Mouse (Mus musculus): ENCODE data around the gene Dhtkd1. TPM values are rescaled to one million over a fixed set of nuclear protein-coding genes. Genes with fewer than 3 reads are reported as not detected.

The Dhtkd1 gene
- 8.0 and 10.0 TPM in 2 replicates for polyA plus RNA-seq (2012; rRNA removed)

GRCm38 (mm10) chr2:5942416-5943032 is at the start of gene Dhtkd1:
TSS of gene Dhtkd1 (minus strand) at chr2:5942792.

GRCm38 (mm10) chr2:5950766-5951595 is 8.4 kb upstream of the Dhtkd1 start, which contains the start of gene Upf2:
TSS of gene Upf2 (plus strand) at chr2:5951469.

GRCm38 (mm10) chr2:5894843-5895570 is 47.6 kb downstream of the Dhtkd1 start, which contains the start of gene Sec61a2:
TSS of gene Sec61a2 (minus strand) at chr2:5895432.

GRCm38 (mm10) chr2:5862834-5863233 is 79.8 kb downstream of the Dhtkd1 start, which contains the start of gene Gm13199:
TSS of gene Gm13199 (minus strand) at chr2:5862934.

Other genes starting within 250 kb of the Dhtkd1 start
- gene Camk1d, start 228.3 kb downstream of the Dhtkd1 start, polyA plus RNA-seq (2012; rRNA removed) = 1.9 and 2.0 TPM in 2 replicates
- 15.4 and 16.1 TPM in 2 replicates for gene Nudt5, start 97.8 kb downstream of the Dhtkd1 start, polyA plus RNA-seq (2012; rRNA removed)
- gene Cdc123, start 97.6 kb downstream of the Dhtkd1 start, polyA plus RNA-seq (2012; rRNA removed) = 100 and 104 TPM in 2 replicates
- gene Gm13199, start 79.9 kb downstream of the Dhtkd1 start, polyA plus RNA-seq (2012; rRNA removed) = 0.70 and 1.0 TPM in 2 replicates
- 21.2 and 24.2 TPM in 2 replicates for gene Sec61a2, start 47.4 kb downstream of the Dhtkd1 start, polyA plus RNA-seq (2012; rRNA removed)
- 6.9 and 7.7 TPM in 2 replicates for gene Upf2, start 8.7 kb upstream of the Dhtkd1 start, polyA plus RNA-seq (2012; rRNA removed)
- gene Proser2, start 187.4 kb upstream of the Dhtkd1 start, polyA plus RNA-seq (2012; rRNA removed) = 6.2 and 7.7 TPM in 2 replicates